Mouse (Mus musculus) embryonic fibroblast, embryonic 13.5 days (primary cell): ENCODE measurements at regions not wholly inside any gene's neighbourhood (a gene's known extent, or its start where the extent isn't known, plus 50 kb on each side); places are given as distances from the start of the nearest gene placed in this dataset.

Experiments used
- CTCF ChIP-seq: IDR thresholded peaks from 2 replicates; pipeline ENCODE4 v1.5.1; 2011; ENCODE audit warnings: mild to moderate bottlenecking, control low read depth, low read length, moderate library complexity, borderline replicate concordance; ENCODE audit not compliant: insufficient read depth
- POLR2A ChIP-seq: IDR thresholded peaks from 2 replicates; pipeline ENCODE4 v1.6.1; 2011; ENCODE audit warnings: low read depth, mild to moderate bottlenecking, control low read depth, low read length, moderate library complexity

DNA sequence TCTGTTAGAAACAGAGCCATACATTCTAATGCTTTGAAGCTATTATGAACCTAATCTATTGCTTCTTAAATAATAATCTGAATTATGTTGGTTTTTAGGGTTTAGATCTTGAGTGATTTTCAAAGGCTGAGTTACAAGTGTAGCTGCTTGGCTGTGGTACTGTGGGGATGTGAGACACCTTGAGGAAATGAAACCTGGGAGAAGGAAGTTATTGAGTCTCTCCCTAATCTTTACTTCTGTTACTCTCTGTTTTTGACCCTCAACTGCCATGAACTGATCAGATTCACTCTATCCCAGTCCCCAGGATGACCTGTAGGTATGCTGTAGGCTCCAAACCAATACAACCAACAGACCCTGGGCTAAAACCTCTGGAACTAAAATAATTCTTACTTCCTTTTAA lies 334.8 kb downstream of the Bckdhb start:
- no peak for TF ChIP-seq CTCF
- TF ChIP-seq POLR2A: no peak
